Mouse (Mus musculus) inflammation-experienced regulatory T-cells, adult 6 months (primary cell): Measurements from ENCODE around the gene Gprin3. TPM values are rescaled to one million over a fixed set of nuclear protein-coding genes. Genes with fewer than 3 reads are reported as not detected.

Experiments
- ATAC-seq: one replicate; pipeline ENCODE4 v1.8.0; 2017
- polyA plus RNA-seq, 3 experiments: library from polyadenylated mRNA; unstranded; fragments of 100-300 nt; shearing (Covaris generic); gene quantifications; one replicate each; pipeline ENCODE4 v1.2.1; 2017

Gene Gprin3
- 10 to 100 TPM; 13.9 to 30.8 (median 18.6) TPM for polyA plus RNA-seq

GRCm38 (mm10) chr6:59425824-59426533, at the start of gene Gprin3:
TSS of gene Gprin3 (minus strand) at chr6:59426294.
- ATAC-seq = peak; percentile 70

GRCm38 (mm10) chr6:59458861-59459260, 32.8 kb upstream of the Gprin3 start:
- ATAC-seq = no peak

DNA sequence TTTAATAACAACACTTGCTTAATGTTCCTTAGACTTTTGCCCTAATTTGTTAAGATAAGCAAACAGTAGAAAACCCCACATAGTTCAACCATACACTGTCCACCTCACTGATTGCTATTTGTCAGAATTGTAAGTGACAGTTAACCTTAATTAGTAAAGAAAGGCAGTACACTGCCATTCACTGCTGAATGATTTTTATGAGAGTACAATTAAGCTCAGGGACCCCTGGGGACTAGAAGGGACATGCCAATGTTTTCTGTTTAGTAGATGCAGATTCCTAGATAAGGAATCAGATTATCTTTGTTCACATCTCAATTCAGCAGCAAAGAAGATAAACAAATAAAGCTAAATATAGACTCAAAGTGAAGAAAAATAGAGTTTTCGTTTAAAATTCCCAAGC, 30.0 kb upstream of the Gprin3 start:
- ATAC-seq = no peak

GRCm38 (mm10) chr6:59451348-59451747, 25.3 kb upstream of the Gprin3 start:
- no peak for ATAC-seq

DNA sequence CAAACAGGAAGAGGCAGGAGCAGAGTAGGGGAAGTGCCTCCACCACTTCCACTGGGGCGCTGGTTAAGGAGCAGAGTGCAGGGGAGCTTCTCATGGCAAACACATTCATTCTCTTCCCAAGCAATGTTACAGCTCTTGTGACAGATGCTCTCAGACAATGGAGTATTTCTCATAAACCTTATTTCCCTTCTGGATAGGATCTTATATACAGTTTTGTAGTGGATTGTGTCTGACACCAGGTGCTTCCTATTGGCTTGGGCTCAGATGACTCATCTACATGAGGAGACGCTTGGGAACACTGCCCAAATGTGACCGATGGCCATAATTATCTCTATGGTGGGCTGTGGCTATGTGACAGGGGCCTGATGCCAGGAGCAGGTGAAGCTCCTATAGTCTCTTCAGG, 19.0 kb upstream of the Gprin3 start:
- no peak for ATAC-seq

DNA sequence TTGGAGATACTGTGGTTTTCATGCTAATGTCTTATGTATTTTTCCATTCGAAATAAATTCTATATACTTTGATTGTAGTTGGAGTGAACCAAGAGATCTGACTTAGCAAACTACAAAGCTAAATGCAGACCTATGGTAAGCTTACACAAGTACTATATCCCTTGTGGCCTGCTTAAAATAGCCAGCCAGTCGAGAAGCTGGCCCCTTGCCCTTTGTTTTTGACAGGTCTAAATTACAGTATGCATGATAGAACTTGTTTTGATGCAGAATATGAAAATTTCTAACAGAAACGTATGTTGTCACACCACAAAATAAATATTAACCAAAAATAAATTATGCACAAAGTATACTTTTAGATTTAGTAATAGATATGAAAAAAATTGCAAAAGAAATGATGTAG, 9.8 kb upstream of the Gprin3 start:
- ATAC-seq = no peak

DNA sequence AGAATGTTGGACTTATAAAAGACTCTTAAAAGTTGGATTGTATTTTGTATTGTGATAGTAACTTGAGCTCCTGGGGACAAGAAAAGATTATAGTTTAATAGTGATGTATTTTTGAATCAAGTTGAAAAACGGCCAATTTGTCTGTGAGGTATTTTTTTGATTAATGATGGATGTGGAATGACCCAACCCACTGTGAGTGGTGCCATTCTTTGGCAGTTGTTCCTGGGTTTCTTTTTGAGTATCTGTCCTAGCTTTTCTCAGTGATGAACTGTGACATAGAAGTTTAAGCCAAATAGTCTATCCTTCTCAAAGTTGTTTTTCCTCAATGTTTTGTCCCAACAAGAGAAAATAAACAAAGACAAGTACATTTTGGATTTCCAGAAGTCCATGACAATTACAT, 7.0 kb upstream of the Gprin3 start:
- ATAC-seq = no peak

DNA sequence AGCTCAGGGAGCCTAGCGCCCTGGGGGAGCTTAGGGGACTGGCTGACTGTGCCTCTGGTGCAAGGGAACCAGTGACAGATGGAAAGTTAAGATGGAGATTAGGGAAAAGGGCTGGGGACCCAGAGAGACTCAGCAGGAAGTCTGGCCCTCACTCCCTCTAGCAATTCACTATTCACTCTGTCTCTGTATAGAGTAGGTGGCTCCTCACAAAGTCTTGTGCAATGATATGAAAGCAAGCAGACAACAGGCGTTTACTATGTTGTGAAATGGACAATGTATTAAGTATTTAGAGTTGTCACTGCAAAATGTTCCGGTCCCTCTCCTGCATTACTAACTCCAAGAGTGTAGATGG, 416 bp upstream of the Gprin3 start:
- ATAC-seq = no peak

GRCm38 (mm10) chr6:59424871-59425740, 988 bp downstream of the Gprin3 start:
- peak; percentile 15 for ATAC-seq

DNA sequence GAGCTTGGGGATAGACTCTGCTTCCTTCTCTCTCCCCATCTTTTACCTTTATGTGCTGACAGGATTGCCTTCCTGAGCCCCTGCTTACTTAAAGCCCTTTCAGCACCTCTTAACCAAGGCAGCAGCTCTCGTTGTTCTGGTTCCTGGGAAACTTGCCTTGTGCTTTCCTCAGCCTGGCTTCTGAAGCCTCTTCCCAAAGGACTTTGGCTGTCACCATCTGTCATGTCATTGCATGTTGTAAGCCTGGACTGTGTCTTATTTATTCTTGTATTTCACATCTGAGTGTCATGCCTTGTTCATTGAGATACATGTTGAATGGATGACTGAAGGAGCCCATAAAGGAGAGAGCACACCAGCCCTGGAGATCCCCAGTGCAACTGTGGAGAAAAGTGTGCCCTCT, 2.3 kb downstream of the Gprin3 start:
- no peak for ATAC-seq

DNA sequence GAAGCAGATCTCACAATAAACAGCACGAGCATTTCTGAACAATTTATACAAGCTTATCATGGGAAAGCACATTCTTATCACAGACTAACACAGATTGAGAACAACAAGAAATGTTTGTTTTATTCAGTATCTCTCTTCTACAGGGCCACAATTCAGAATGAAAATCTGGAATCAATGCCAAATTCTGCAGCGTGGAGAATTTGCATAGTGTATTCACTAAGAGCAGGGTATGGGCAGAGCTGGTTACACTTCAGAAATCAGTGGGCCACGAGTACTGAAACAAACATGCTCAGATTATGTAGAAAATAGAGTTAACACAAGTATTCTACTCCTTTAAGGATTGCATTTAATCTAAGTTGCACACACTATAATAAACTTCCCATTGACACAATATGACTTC, 6.8 kb downstream of the Gprin3 start:
- ATAC-seq = no peak

DNA sequence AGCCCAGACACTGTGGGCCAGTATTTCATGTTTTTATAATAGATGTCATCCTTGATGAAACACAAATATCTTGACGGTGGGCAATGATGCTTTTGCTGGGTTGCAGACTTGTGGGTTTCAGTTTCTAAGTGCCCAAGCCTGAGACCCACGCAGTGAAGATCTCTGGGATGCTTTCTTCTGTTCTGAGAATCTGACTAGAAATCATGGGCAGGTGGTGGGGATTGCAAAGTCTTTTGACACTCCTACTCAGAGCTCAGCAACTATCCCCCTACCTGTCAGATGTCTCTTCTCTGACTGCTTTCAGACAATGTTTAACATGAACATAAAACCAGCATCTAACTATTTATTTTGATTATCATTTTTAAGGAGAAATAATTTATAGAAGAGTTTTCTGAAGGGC, 7.4 kb downstream of the Gprin3 start:
- no peak for ATAC-seq

GRCm38 (mm10) chr6:59414816-59415215, 11.3 kb downstream of the Gprin3 start:
- no peak for ATAC-seq

- ATAC-seq = peak; percentile 84
These were observed 13.4 kb downstream of the Gprin3 start for GRCm38 (mm10) chr6:59412417-59413346.

DNA sequence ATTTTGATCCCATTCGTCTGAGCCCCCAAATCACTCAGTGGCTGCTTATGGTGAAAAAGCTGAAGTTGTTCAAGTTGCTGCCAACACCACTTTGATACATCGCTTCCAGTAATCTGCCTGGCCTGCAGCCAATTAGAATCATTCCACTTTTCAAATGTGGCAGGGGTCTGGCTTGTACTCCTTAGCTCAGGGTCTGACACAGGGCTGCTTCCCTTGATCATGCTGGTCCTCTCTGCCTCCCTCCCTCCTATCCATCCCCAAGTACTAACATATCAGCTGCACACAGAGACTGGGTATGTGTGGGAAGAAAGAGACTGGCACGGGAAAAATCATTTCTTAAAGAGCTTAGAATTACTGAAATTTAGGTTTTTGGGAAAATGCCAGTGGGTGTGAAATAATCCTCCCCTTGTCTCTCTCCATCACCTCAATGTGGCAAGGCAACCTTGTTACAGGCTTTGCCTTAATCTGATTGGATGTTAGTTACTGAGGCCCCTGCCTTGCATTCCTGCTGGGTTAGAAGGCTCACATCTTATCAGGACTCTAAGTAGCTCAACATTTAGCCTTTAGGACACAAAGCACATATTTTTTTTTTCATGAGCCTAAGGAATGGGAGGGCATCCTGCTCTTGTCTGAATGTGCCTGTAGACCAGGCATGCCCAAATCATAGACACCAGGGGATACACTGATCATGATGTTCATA, 16.9 kb downstream of the Gprin3 start:
- ATAC-seq = no peak

GRCm38 (mm10) chr6:59407482-59407997, 18.6 kb downstream of the Gprin3 start:
- ATAC-seq = no peak

DNA sequence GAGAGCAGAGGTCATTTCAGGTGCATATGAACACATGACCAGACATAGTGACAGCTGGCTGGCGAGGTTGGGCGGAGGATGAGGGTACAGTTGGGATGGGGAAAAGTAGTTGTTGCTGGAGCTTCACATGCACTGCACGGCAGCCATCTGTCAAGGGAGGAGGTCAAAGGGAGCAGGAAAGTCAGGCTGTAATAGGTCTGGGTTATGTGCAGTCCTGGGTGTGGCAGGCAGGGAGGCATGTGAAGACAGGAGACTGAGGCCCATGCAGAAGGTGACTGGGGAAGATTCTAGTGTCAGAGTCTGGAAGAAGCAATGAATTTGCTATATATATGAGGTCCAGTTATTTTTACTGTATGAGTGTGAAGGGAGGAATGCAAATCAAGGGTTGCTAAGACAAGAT, 35.9 kb downstream of the Gprin3 start:
- ATAC-seq = no peak

GRCm38 (mm10) chr6:59365300-59365699, 60.8 kb downstream of the Gprin3 start:
- no peak for ATAC-seq

- peak; percentile 74 for ATAC-seq
These were observed 62.8 kb downstream of the Gprin3 start for GRCm38 (mm10) chr6:59363282-59363681.

DNA sequence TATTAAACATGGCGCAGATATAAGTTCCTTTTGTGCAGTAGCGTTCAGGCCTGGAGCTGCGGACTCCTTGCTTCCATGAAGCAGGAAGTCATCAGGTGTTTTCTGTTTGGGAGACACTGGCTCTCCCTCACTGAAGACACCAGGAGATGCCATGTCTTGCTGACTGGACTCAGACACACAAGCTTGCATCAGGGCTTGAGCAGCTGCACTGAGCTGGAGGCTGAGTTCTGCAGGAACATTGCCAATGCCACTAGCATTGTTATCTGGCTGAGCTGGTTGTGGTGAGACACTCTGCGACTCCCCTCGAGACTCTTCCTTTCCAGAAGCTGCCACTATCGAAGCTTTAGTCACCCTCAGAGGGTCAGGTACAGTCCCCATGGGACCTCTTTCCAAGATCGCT, 71.2 kb downstream of the Gprin3 start:
- ATAC-seq = no peak

GRCm38 (mm10) chr6:59351108-59351789, 74.8 kb downstream of the Gprin3 start:
- ATAC-seq = no peak
